Mouse (Mus musculus): ENCODE results near the gene Hoxd9.

DNA sequence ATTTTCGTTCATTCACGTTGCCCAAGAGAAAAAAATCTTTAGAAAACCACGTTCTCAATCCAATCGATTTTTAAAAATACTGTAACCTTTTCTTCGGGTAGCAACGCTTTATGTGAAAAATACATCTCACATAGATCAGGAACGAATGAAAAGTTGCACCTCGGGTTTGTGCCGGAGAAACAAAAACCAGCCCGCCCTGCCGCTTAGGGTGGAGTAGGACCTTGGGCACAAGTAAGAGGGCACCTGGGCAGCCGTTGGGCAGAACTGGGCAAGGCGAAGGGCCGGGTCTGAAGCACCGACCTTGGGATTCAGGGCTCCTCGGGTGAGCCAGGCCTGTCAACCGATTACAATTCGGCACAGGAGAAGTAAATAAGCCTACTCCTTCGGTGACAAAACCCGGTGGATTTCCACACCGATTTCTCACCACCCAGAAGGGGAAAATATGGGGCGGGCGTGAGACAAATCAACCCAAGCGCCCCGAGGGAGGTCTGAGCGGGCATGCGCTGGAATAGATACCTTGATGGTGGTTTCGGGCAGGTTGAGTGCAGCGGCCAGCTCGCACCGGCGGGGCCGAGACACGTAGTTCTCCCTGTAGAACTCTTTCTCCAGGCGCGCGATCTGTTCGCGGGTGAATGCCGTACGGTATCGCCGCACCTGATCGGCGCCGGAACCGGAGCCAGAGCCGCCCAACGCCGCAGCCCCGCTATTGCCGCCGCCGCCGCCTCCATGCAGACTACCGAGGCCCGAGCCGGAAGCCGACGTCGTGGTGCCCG, 40.1 kb upstream of the Hoxd9 start:
- TF ChIP-seq CTCF (IDR thresholded peaks at IDR 0.05; ENCODE audit: low read depth, low read length) (no peak), EP300 (IDR thresholded peaks at IDR 0.05; ENCODE audit: insufficient read depth, low read depth, low read length) (no peak)

Data from ES-Bruce4 (cell line).